ENCODE assay signal across 1 mouse cellular context in the genomic region with DNA sequence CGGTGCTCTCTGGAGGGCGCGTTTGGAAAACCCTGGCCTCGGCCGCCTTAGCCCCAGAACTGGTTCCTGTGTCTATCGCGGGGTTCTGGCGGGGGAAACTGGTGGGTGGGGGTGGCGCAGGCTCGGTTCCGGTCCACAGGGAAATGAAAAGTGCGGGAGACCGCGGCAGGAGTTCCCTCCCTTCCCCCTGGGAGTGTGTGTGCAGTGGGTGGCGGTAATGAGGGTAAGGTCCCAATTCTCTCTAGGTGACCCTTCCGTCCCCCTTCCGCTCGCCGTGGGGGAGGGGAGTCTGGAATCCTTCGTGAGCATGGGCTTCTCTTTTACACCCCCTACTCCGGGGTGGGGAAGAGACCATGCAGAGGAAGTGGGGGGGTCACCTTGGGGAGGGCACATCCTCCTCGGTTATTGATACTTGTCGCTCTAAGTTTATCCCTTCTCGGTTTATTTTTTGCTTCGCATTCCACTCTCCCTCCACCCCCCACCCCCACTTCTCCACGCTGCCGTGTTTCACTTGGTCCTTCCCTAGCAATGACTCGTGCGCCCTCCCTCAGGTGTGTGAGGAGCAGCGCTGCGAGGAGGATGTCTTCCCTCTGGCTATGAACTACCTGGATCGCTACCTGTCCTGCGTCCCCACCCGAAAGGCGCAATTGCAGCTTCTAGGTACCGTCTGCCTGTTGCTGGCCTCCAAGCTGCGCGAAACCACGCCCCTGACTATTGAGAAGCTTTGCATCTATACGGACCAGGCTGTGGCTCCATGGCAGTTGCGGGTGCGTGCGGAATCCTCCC.
TF ChIP-seq lines count a peak whose summit lies in the region.

No protein-coding gene starts in this region.

TF ChIP-seq in MEL, 35 proteins besides CTCF, POLR2A, EP300 and RAD21:
- TF ChIP-seq SIN3A (IDR thresholded peaks at IDR 0.05; ENCODE audit: low read length) (no peak; the same call in 1 of the 2 replicates), MAX (IDR thresholded peaks at IDR 0.05; ENCODE audit: low read length) (no peak), MXI1 (IDR thresholded peaks at IDR 0.05; ENCODE audit: low read depth, low read length) (peak; percentile 38; the same call in 1 of the 2 replicates), HCFC1 (IDR thresholded peaks at IDR 0.05; ENCODE audit: low read depth, low read length) (no peak), GATA1 (IDR thresholded peaks at IDR 0.05; ENCODE audit: low read depth, low read length) (no peak), MYB (IDR thresholded peaks at IDR 0.05; ENCODE audit: low read depth, low read length) (no peak), BHLHE40 (IDR thresholded peaks at IDR 0.05; ENCODE audit: borderline replicate concordance, low read depth, low read length) (peak; percentile 18; the same call in 1 of the 2 replicates), TCF12 (IDR thresholded peaks at IDR 0.05; ENCODE audit: low read depth, low read length) (no peak), SMC3 (IDR thresholded peaks at IDR 0.05; ENCODE audit: low read depth, low read length) (no peak), TBP (IDR thresholded peaks at IDR 0.05; ENCODE audit: low read depth, low read length) (no peak), CHD2 (IDR thresholded peaks at IDR 0.05; ENCODE audit: low read length) (no peak), POLR2AphosphoS5 (IDR thresholded peaks at IDR 0.05; ENCODE audit: borderline replicate concordance, low read depth, low read length) (no peak), MAZ (IDR thresholded peaks at IDR 0.05; ENCODE audit: low read depth, low read length) (no peak; the same call in 1 of the 2 replicates)
TF ChIP-seq in MEL: peak in this region for 2.
